Mouse (Mus musculus): Measurements from ENCODE around the gene Ergic1.
A peak's percentile ranks its signal among the peaks of the same experiment; 100 is the strongest.

The Ergic1 gene

DNA sequence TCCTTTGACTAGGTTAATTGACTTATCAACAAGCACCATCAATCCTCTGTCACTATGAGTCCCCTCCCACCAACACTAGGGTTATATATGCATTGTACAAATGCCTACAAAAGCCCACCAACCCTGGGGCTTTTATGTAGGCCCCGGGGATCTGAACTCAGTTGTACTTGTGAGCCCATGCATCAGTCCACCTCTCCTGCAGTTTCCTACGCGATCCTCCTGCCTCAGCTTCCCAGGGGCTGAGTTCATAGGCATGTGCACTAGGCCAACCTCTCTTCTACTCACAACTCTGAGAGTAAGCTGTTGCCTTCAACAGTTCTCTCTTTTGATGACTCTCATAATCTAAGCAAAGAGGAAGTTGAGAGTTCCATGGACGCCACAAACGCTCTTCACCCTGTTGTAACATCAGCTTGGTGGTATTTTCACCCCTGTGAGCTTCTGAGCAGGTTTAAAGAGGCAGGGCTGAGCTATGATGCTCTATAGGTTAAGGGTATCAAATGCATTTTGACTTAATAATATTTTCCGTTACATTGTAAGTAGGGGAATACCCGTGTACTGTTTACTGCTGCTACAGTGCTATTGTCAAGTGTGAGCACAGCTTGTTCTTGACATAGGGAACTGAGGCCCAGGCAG, 29.8 kb upstream of the Ergic1 start:
- DNase-seq (ENCODE audit: low read depth, low spot score), result peak; percentile 82
- no peaks in the 10 kb centered on the region for H3K27me3 ChIP-seq (ENCODE audit: control insufficient read depth, insufficient read depth, low read length, poor library complexity, severe bottlenecking)
- H3K36me3 ChIP-seq (ENCODE audit: control insufficient read depth, insufficient read depth, low read length, poor library complexity, severe bottlenecking), result no peaks in the 10 kb centered on the region

GRCm38 (mm10) chr17:26532476-26533045, 28.7 kb upstream of the Ergic1 start:
- Histone ChIP-seq H3K27me3 (ENCODE audit: control insufficient read depth, insufficient read depth, low read length, poor library complexity, severe bottlenecking) (no peaks in the 10 kb centered on the region), H3K36me3 (ENCODE audit: control insufficient read depth, insufficient read depth, low read length, poor library complexity, severe bottlenecking) (no peaks in the 10 kb centered on the region)
- peak; percentile 82 for DNase-seq (ENCODE audit: low read depth, low spot score)

- H3K36me3 ChIP-seq (ENCODE audit: control insufficient read depth, insufficient read depth, low read length, poor library complexity, severe bottlenecking), result no peaks in the 10 kb centered on the region
- DNase-seq (ENCODE audit: low read depth, low spot score), result peak; percentile 35
- peaks cover 2% of the 10 kb centered on the region; the same call in 1 of the 2 replicates for H3K27me3 ChIP-seq (ENCODE audit: control insufficient read depth, insufficient read depth, low read length, poor library complexity, severe bottlenecking)
These were observed 27.4 kb upstream of the Ergic1 start for GRCm38 (mm10) chr17:26533871-26534372.

DNA sequence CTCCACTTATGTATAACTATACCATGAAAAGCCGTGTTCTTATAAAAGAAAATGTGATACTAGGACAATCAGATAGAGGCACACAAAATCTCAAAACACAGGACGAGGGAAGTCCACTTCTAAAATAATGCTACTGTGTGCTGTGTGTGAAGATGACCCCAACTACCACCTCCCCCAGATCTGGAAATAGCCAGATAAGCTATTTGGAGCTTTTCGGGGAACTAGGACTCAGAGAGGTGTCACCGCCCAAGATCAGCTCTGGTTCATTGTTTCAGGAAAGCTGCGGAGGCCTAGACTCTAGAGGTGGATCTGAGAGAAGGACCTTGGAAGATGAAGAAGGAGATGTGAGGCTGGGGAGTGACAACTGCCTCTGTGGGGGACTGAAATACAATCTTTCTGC, 26.6 kb upstream of the Ergic1 start:
- peaks cover 2% of the 10 kb centered on the region; the same call in 1 of the 2 replicates for H3K27me3 ChIP-seq (ENCODE audit: control insufficient read depth, insufficient read depth, low read length, poor library complexity, severe bottlenecking)
- no peak for DNase-seq (ENCODE audit: low read depth, low spot score)
- no peaks in the 10 kb centered on the region for H3K36me3 ChIP-seq (ENCODE audit: control insufficient read depth, insufficient read depth, low read length, poor library complexity, severe bottlenecking)

- peak; percentile 40 for DNase-seq (ENCODE audit: low read depth, low spot score)
- H3K36me3 ChIP-seq (ENCODE audit: control insufficient read depth, insufficient read depth, low read length, poor library complexity, severe bottlenecking), result no peaks in the 10 kb centered on the region
These were observed 25.8 kb upstream of the Ergic1 start for GRCm38 (mm10) chr17:26535251-26536136.

GRCm38 (mm10) chr17:26537722-26538471, 23.4 kb upstream of the Ergic1 start:
- H3K36me3 ChIP-seq (ENCODE audit: control insufficient read depth, insufficient read depth, low read length, poor library complexity, severe bottlenecking), result no peaks in the 10 kb centered on the region
- peak; percentile 91 for DNase-seq (ENCODE audit: low read depth, low spot score)

More at GRCm38 (mm10) chr17:26535251-26536136, 25.8 kb upstream of the Ergic1 start:
- peaks cover 2% of the 10 kb centered on the region; the same call in 1 of the 2 replicates for H3K27me3 ChIP-seq (ENCODE audit: control insufficient read depth, insufficient read depth, low read length, poor library complexity, severe bottlenecking)

GRCm38 (mm10) chr17:26540083-26540482, 21.2 kb upstream of the Ergic1 start:
- Histone ChIP-seq H3K36me3 (ENCODE audit: control insufficient read depth, insufficient read depth, low read length, poor library complexity, severe bottlenecking) (no peaks in the 10 kb centered on the region), H3K27me3 (ENCODE audit: control insufficient read depth, insufficient read depth, low read length, poor library complexity, severe bottlenecking) (peaks cover 2% of the 10 kb centered on the region; the same call in 1 of the 2 replicates)
- DNase-seq (ENCODE audit: low read depth, low spot score), result no peak

More at GRCm38 (mm10) chr17:26537722-26538471, 23.4 kb upstream of the Ergic1 start:
- peaks cover 2% of the 10 kb centered on the region; the same call in 1 of the 2 replicates for H3K27me3 ChIP-seq (ENCODE audit: control insufficient read depth, insufficient read depth, low read length, poor library complexity, severe bottlenecking)

DNA sequence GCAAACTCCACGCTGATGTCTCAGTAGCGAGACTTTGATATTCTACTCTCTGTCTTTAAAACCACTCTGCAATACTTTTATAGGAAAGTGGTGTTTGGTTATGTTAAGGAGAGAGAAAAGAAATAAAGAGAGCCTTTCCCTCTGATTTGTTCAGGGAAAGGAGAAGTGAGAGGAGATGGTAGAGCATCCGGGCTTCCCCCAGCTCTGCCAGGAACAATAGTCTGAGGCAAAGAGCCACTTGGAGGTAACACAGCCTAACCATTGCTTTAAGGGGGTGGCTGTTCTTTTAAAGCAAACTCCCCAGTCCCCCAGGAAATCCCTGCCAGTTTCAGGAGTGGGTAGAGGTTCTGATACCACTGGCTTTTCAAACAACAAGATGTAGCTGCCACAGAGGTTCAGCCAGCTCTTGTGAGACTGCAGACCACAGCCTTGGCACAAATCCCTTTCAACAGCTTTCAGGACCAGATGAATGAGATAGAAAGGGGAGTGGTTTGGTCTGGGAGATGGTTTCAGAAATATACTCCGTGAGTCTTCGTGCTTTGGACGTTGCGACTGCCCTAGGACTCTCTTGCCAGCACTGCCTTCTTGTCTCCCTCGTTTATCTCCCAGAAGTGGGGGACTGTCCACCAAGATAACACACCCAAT, 16.8 kb upstream of the Ergic1 start:
- no peaks in the 10 kb centered on the region for H3K27me3 ChIP-seq (ENCODE audit: control insufficient read depth, insufficient read depth, low read length, poor library complexity, severe bottlenecking)
- no peak for DNase-seq (ENCODE audit: low read depth, low spot score)

GRCm38 (mm10) chr17:26547771-26548170, 13.5 kb upstream of the Ergic1 start:
- Histone ChIP-seq H3K36me3 (ENCODE audit: control insufficient read depth, insufficient read depth, low read length, poor library complexity, severe bottlenecking) (no peaks in the 10 kb centered on the region), H3K27me3 (ENCODE audit: control insufficient read depth, insufficient read depth, low read length, poor library complexity, severe bottlenecking) (no peaks in the 10 kb centered on the region)
- DNase-seq (ENCODE audit: low read depth, low spot score), result no peak

More for the DNA sequence above, 16.8 kb upstream of the Ergic1 start:
- no peaks in the 10 kb centered on the region for H3K36me3 ChIP-seq (ENCODE audit: control insufficient read depth, insufficient read depth, low read length, poor library complexity, severe bottlenecking)

DNA sequence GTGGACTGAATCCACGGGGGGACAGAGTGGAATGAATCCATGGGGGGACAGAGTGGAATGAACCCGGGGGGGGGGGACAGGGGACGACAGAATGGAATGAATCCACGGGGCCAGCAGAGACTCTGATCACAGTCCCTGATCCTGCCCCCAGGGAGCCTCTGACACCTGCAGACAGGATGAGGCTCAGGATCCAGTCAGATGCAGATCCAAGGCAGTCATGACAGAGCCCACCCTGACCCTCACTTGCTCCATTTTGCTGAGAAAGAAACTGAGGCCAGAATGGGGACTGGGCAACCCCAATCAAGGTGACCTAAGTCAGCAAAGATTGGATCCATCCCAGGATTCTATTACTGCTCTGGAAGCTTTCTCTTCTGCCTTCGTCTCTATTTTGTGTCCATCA, 12.7 kb upstream of the Ergic1 start:
- Histone ChIP-seq H3K27me3 (ENCODE audit: control insufficient read depth, insufficient read depth, low read length, poor library complexity, severe bottlenecking) (no peaks in the 10 kb centered on the region), H3K36me3 (ENCODE audit: control insufficient read depth, insufficient read depth, low read length, poor library complexity, severe bottlenecking) (no peaks in the 10 kb centered on the region)
- no peak for DNase-seq (ENCODE audit: low read depth, low spot score)

DNA sequence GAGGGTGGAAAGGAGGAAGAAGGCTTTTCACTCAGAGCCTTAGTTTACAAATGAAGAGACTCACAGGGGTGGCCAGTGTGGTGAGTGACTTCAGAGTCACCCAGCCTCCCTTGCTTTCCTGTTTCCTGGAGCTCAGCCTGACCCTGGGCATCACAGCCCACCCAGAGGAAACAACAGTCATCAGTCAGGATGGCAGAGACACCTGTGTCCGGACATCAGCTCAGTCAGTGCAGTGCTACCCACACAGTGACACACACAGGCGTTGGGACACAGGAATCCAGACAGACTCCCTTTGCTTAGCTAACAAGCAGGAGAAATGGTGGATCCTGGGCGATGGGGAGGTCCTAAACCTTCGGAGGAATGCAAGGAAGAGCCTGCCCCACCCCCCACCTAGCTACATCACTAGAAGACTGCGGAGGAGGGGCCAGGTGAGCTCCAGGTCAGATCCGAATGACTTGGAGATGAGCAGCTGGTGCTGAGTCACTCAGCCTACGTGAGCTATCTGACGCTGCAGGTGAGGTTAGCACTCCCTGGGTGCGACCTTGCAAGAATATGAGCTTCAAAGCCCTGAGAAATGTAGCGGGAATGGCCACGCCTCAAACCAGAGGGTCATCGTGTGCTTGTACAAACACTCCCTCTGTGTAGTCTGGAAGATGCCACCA, 12.0 kb upstream of the Ergic1 start:
- no peaks in the 10 kb centered on the region for H3K36me3 ChIP-seq (ENCODE audit: control insufficient read depth, insufficient read depth, low read length, poor library complexity, severe bottlenecking)
- DNase-seq (ENCODE audit: low read depth, low spot score), result no peak
- no peaks in the 10 kb centered on the region for H3K27me3 ChIP-seq (ENCODE audit: control insufficient read depth, insufficient read depth, low read length, poor library complexity, severe bottlenecking)

- no peak for DNase-seq (ENCODE audit: low read depth, low spot score)
- H3K27me3 ChIP-seq (ENCODE audit: control insufficient read depth, insufficient read depth, low read length, poor library complexity, severe bottlenecking), result no peaks in the 10 kb centered on the region
These were observed 10.2 kb upstream of the Ergic1 start for GRCm38 (mm10) chr17:26551104-26551503.

DNA sequence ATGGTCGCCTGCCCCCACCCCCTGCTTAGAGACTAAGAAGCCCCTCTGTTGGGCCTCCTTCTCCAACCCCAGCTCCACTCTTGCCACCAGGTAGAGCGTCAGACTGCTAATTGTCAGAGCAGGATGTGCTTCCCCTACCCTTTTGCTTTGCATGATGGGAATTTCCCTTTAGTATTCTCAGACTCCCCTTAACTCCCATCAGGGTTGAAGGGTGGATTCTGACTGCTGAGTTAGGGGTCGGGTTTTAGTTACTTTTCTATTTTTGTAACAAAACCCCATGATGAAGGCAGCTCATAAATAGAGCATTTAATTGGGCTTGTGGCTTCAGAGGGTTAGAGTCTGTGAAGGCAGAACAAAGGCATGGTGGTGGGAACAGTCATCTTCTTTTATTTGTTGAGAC, 8.3 kb upstream of the Ergic1 start:
- Histone ChIP-seq H3K36me3 (ENCODE audit: control insufficient read depth, insufficient read depth, low read length, poor library complexity, severe bottlenecking) (no peaks in the 10 kb centered on the region), H3K27me3 (ENCODE audit: control insufficient read depth, insufficient read depth, low read length, poor library complexity, severe bottlenecking) (no peaks in the 10 kb centered on the region)
- DNase-seq (ENCODE audit: low read depth, low spot score), result no peak

More at GRCm38 (mm10) chr17:26551104-26551503, 10.2 kb upstream of the Ergic1 start:
- H3K36me3 ChIP-seq (ENCODE audit: control insufficient read depth, insufficient read depth, low read length, poor library complexity, severe bottlenecking), result no peaks in the 10 kb centered on the region

Measured in splenic B cell, adult 2 months (primary cell).